Mouse (Mus musculus) lung, postnatal 0 days (tissue): ENCODE data around the gene Kazn.

ENCODE experiments used
- CTCF ChIP-seq: IDR thresholded peaks from 2 replicates; pipeline ENCODE4 v1.5.1; 2016; ENCODE audit warnings: antibody characterized with exemption, mild to moderate bottlenecking
- EP300 ChIP-seq: IDR thresholded peaks from 2 replicates; pipeline ENCODE4 v1.6.1; 2016; ENCODE audit warnings: antibody characterized with exemption, mild to moderate bottlenecking, control low read depth

DNA sequence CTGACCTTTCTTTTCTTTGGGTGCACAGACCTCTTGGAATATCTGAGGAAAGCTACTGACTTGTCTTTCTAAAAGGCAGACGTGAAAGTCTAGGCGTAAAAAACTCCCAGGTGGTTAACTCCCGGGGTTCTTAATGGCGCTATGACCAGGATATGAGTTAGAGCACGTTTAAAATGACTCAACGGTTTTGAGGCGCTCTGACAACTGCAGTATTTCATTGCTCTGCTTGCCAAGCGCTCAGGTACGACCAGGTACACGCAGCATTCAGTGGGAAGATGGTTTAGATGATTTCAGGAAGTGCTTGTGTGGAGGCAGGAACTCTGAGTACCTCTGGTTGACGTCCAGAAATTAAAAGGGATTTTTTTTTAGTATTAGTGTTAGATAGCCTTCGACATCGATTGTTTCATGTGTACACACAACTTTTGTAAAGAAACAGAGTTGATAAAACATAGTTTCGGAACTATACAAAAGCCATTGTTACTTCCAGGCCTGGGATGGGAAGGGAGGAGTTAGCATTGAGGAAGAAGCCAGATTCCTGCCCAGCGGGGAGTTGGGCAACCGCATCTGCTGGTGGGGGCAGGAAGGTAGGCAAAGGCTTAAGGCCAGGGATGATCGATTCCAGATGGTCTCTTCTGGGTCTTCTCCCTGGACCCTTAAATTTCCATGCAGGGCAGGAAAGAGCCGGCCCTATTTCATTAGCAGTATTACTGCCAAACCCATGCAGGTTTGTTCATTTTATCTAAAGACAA, 167.8 kb downstream of the Kazn start:
- no peak for TF ChIP-seq EP300
- no peak for TF ChIP-seq CTCF
